ENCODE assay signal across 12 mouse cellular contexts in genomic region chr1:87010629-87011330, GRCm38 (mm10).
DNase-seq lines count a peak whose midpoint lies in the region; ATAC-seq and TF ChIP-seq lines count a peak whose summit lies in the region.
"Had no signal": no experiment of that assay in that cellular context is flagged by ENCODE, and none has a peak within 500 bp of the region (broad histone marks: within the 10 kb centered on the region; RNA-seq: fewer than 3 reads in every experiment).

No protein-coding gene starts in this region.

- no peak overlapping the region for H3K4me2 ChIP-seq in stomach, embryonic 16.5 days (ENCODE audit: low read depth, low read length)
- no peak overlapping the region for H3K4me2 ChIP-seq in stomach, postnatal 0 days (replicated peaks; ENCODE audit: low read depth)
- H3K4me2 ChIP-seq: embryonic facial prominence, embryonic 12.5 days had no signal

- TF ChIP-seq EP300 in stomach, postnatal 0 days (optimal IDR thresholded peaks at IDR 0.05), result no peak

- H3K9ac ChIP-seq in stomach, embryonic 16.5 days (ENCODE audit: low read length), result no peak overlapping the region
- H3K9ac ChIP-seq in stomach, postnatal 0 days (ENCODE audit: low read length), result no peak overlapping the region
- H3K9ac ChIP-seq: embryonic facial prominence, embryonic 12.5 days had no signal

- no peak for ATAC-seq in stomach, embryonic 16.5 days (ENCODE audit: insufficient read depth, low FRiP score)
- ATAC-seq in stomach, postnatal 0 days (ENCODE audit: low FRiP score, low TSS enrichment), result no peak

- H3K4me3 ChIP-seq in stomach, embryonic 16.5 days (replicated peaks; ENCODE audit: low read length), result no peak overlapping the region
- H3K4me3 ChIP-seq in stomach, postnatal 0 days (ENCODE audit: low read depth, low read length), result no peak overlapping the region
- H3K4me3 ChIP-seq: embryonic facial prominence, embryonic 12.5 days had no signal

- DNase-seq in kidney, postnatal 10 days, result peak; percentile 53
- no peak for DNase-seq in kidney, adult 11 months
- no peak for DNase-seq in stomach, postnatal 0 days (ENCODE audit: low spot score)
- DNase-seq in heart, postnatal 25 days (ENCODE audit: low spot score), result peak; percentile 16
- peak; percentile 44 for DNase-seq in skeletal muscle tissue, adult 2 months (ENCODE audit: low read depth, low spot score)
- DNase-seq in Muller cell, postnatal 12 days (ENCODE audit: inconsistent ontology term), result no peak
- no peak for DNase-seq in kidney, adult 9 months
- DNase-seq: cerebellum, adult 8-10 months; retina, postnatal 1 day had no signal

- H3K9me3 ChIP-seq in stomach, embryonic 16.5 days (replicated peaks; ENCODE audit: control insufficient read depth, low read length), result no peaks in the 10 kb centered on the region
- H3K9me3 ChIP-seq in stomach, postnatal 0 days (ENCODE audit: control insufficient read depth, low read length), result no peaks in the 10 kb centered on the region
- H3K9me3 ChIP-seq: embryonic facial prominence, embryonic 12.5 days had no signal

- H3K4me1 ChIP-seq in stomach, embryonic 16.5 days (ENCODE audit: control insufficient read depth, insufficient read depth, low read length), result peaks cover 4% of the 10 kb centered on the region
- peaks cover 2% of the 10 kb centered on the region; the same call in 1 of the 2 replicates for H3K4me1 ChIP-seq in stomach, postnatal 0 days (replicated peaks; ENCODE audit: control insufficient read depth, insufficient read depth)
- H3K4me1 ChIP-seq: embryonic facial prominence, embryonic 12.5 days had no signal

- no peaks in the 10 kb centered on the region for H3K27me3 ChIP-seq in stomach, embryonic 16.5 days (ENCODE audit: control insufficient read depth, insufficient read depth, low read length)
- no peaks in the 10 kb centered on the region for H3K27me3 ChIP-seq in stomach, postnatal 0 days (ENCODE audit: control insufficient read depth, insufficient read depth, low read length)
- H3K27me3 ChIP-seq: CH12.LX; embryonic facial prominence, embryonic 12.5 days had no signal

- peak overlapping the region; percentile 0; the same call in 1 of the 2 replicates for H3K27ac ChIP-seq in stomach, embryonic 16.5 days (ENCODE audit: low read length)
- H3K27ac ChIP-seq in stomach, postnatal 0 days (replicated peaks), result no peak overlapping the region
- H3K27ac ChIP-seq: embryonic facial prominence, embryonic 12.5 days had no signal

- no peaks in the 10 kb centered on the region for H3K36me3 ChIP-seq in stomach, embryonic 16.5 days (ENCODE audit: control insufficient read depth, insufficient read depth, low read length)
- no peaks in the 10 kb centered on the region for H3K36me3 ChIP-seq in stomach, postnatal 0 days (ENCODE audit: control insufficient read depth, insufficient read depth, low read length)
- H3K36me3 ChIP-seq: embryonic facial prominence, embryonic 12.5 days had no signal

- intact Hi-C loops in heart, postnatal 25 days (cut with DNase I), result no loop called here

- WGBS in stomach, embryonic 16.5 days, result 72% methylated on average over 12 of the region's 12 CpGs
- 68% methylated on average over 12 of the region's 12 CpGs for WGBS in stomach, postnatal 0 days

- no peak for TF ChIP-seq CTCF in stomach, postnatal 0 days (IDR thresholded peaks at IDR 0.05; ENCODE audit: low read depth)

Comparison
In these comparisons a context has a peak if more than half of its experiments do, and no peak if none do; other contexts are left out.
1. DNase-seq: peak in kidney, postnatal 10 days (single experiment), heart, postnatal 25 days (single experiment) and skeletal muscle tissue, adult 2 months (single experiment); none in kidney, adult 11 months (single experiment), stomach, postnatal 0 days (single experiment), Muller cell, postnatal 12 days (single experiment) and kidney, adult 9 months (single experiment).